Mouse (Mus musculus): Measurements from ENCODE around the gene Bcas3.

The Bcas3 gene

GRCm38 (mm10) chr11:85352539-85353380 lies at the start of gene Bcas3:
Gene Bcas3 (plus strand): TSS chr11:85353167.
- peak; percentile 99 for DNase-seq

GRCm38 (mm10) chr11:85306577-85307260 lies 46.2 kb upstream of the Bcas3 start:
- no peak for DNase-seq

GRCm38 (mm10) chr11:85308799-85309198 lies 44.2 kb upstream of the Bcas3 start:
- no peak for DNase-seq

GRCm38 (mm10) chr11:85310407-85310712 lies 42.6 kb upstream of the Bcas3 start:
- DNase-seq: no peak

GRCm38 (mm10) chr11:85310713-85311574 lies 42.0 kb upstream of the Bcas3 start, which contains the start of gene Ppm1d:
Gene Ppm1d (plus strand): TSS chr11:85311244.
- peak; percentile 100 for DNase-seq

- DNase-seq: peak; percentile 55
Observed at GRCm38 (mm10) chr11:85311645-85312490, 41.1 kb upstream of the Bcas3 start.

GRCm38 (mm10) chr11:85312818-85313217 lies 40.1 kb upstream of the Bcas3 start:
- DNase-seq: peak; percentile 80

GRCm38 (mm10) chr11:85313361-85313760 lies 39.6 kb upstream of the Bcas3 start:
- no peak for DNase-seq

GRCm38 (mm10) chr11:85323567-85324330 lies 29.2 kb upstream of the Bcas3 start:
- DNase-seq: no peak

GRCm38 (mm10) chr11:85328717-85329116 lies 24.2 kb upstream of the Bcas3 start:
- no peak for DNase-seq

- DNase-seq: peak; percentile 68
Observed at GRCm38 (mm10) chr11:85329167-85329894, 23.6 kb upstream of the Bcas3 start.

GRCm38 (mm10) chr11:85334778-85335177 lies 18.2 kb upstream of the Bcas3 start:
- peak; percentile 74 for DNase-seq

- DNase-seq: no peak
Observed at GRCm38 (mm10) chr11:85339173-85339831, 13.7 kb upstream of the Bcas3 start.

- DNase-seq: no peak
Observed at GRCm38 (mm10) chr11:85340070-85340616, 12.8 kb upstream of the Bcas3 start.

GRCm38 (mm10) chr11:85353819-85354218 lies 852 bp downstream of the Bcas3 start:
- no peak for DNase-seq

GRCm38 (mm10) chr11:85359641-85360040 lies 6.7 kb downstream of the Bcas3 start:
- no peak for DNase-seq

- DNase-seq: no peak
Observed at GRCm38 (mm10) chr11:85361621-85362020, 8.7 kb downstream of the Bcas3 start.

- no peak for DNase-seq
Observed at GRCm38 (mm10) chr11:85366168-85366567, 13.2 kb downstream of the Bcas3 start.

- DNase-seq: no peak
Observed at GRCm38 (mm10) chr11:85367823-85368222, 14.9 kb downstream of the Bcas3 start.

GRCm38 (mm10) chr11:85379091-85379490 lies 26.1 kb downstream of the Bcas3 start:
- no peak for DNase-seq

Data from kidney, postnatal 10 days (tissue).